Mouse (Mus musculus): Measurements from ENCODE around the gene Rmnd5b. TPM values are rescaled to one million over a fixed set of nuclear protein-coding genes. Genes with fewer than 3 reads are reported as not detected.

The Rmnd5b gene
- total and polyA plus RNA-seq, 3 experiments: 41.1 to 59.5 (median 46.7) TPM

- Histone ChIP-seq H3K4me1 (ENCODE audit: control insufficient read depth in 1 of 2, insufficient read depth in 2 of 2) (peaks cover 3 to 74% of the 10 kb centered on the region in 2 experiments; a peak in 2 of 4 replicates), H3K9me3 (replicated peaks; ENCODE audit: low read length) (no peaks in the 10 kb centered on the region), H3K27me3 (replicated peaks) (no peaks in the 10 kb centered on the region), H3K4me3 (replicated peaks in 1 of 3; ENCODE audit: low read depth in 2 of 3, low read length in 2 of 3, poor library complexity in 1 of 3) (peak overlapping the region; percentile 65 to 95 (median 88)), H3K9ac (ENCODE audit: insufficient read depth, low read depth) (peak overlapping the region; percentile 94), H3K79me2 (replicated peaks; ENCODE audit: control insufficient read depth, extremely low read depth, insufficient read depth, poor library complexity, severe bottlenecking) (peaks cover 9% of the 10 kb centered on the region; the same call in 1 of the 2 replicates), H3K27ac (ENCODE audit: insufficient read depth, low read depth) (peak overlapping the region; percentile 12; the same call in 1 of the 2 replicates), H3K36me3 (replicated peaks in 1 of 2; ENCODE audit: control insufficient read depth in 1 of 2, insufficient read depth in 1 of 2, low read length in 1 of 2) (peaks cover 0 to 39% of the 10 kb centered on the region in 2 experiments), H3K4me2 (ENCODE audit: insufficient read depth, low read depth, poor library complexity, severe bottlenecking) (peak overlapping the region; percentile 73)
- DNase-seq (ENCODE audit: extremely low read depth): peak; percentile 84
- TF ChIP-seq SIN3A (IDR thresholded peaks at IDR 0.05; ENCODE audit: low read length) (no peak), ZNF384 (IDR thresholded peaks at IDR 0.05; ENCODE audit: low read depth, low read length) (no peak), UBTF (IDR thresholded peaks at IDR 0.05; ENCODE audit: low read depth, low read length) (peak; percentile 26; the same call in 1 of the 2 replicates), CTCF (conservative IDR thresholded peaks at IDR 0.05 in 1 of 2, IDR thresholded peaks at IDR 0.05 in 1 of 2; ENCODE audit: low read depth in 2 of 2, low read length in 2 of 2) (peak; percentile 69 to 72), RAD21 (IDR thresholded peaks at IDR 0.05; ENCODE audit: low read depth, low read length) (peak; percentile 26), EP300 (IDR thresholded peaks at IDR 0.05; ENCODE audit: low read length) (no peak), NRF1 (IDR thresholded peaks at IDR 0.05; ENCODE audit: low read depth, low read length) (no peak), TBP (conservative IDR thresholded peaks at IDR 0.05; ENCODE audit: low read depth, low read length) (0 out of 2 replicates have a peak, but pooled peaks have one; percentile 43), IRF4 (IDR thresholded peaks at IDR 0.05; ENCODE audit: low read depth, low read length) (0 out of 2 replicates have a peak, but pooled peaks have one; percentile 25), SMC3 (IDR thresholded peaks at IDR 0.05; ENCODE audit: low read depth, low read length) (peak; percentile 48), BHLHE40 (IDR thresholded peaks at IDR 0.05; ENCODE audit: low read depth, low read length) (no peak), KAT2A (IDR thresholded peaks at IDR 0.05; ENCODE audit: insufficient replicate concordance, low read length) (no peak), ETS1 (conservative IDR thresholded peaks at IDR 0.05; ENCODE audit: low read depth, low read length) (no peak), POLR2A (IDR thresholded peaks at IDR 0.05; ENCODE audit: low read depth, low read length) (no peak; the same call in 1 of the 2 replicates), ELF1 (IDR thresholded peaks at IDR 0.05; ENCODE audit: low read depth, low read length) (no peak), MAX (IDR thresholded peaks at IDR 0.05; ENCODE audit: low read length) (no peak), RCOR1 (conservative IDR thresholded peaks at IDR 0.05; ENCODE audit: low read depth, low read length) (no peak), USF2 (conservative IDR thresholded peaks at IDR 0.05; ENCODE audit: low read depth, low read length) (no peak), POLR2AphosphoS2 (IDR thresholded peaks at IDR 0.05; ENCODE audit: low read depth, low read length) (no peak)
- dilution Hi-C loops (cut with MboI; ENCODE audit: extremely low pct_ligation_motif_present, extremely low pct_unique_long_range_greater_than_20kb, low sequenced_read_pairs): no loop called here
- in situ Hi-C loops (cut with MboI; ENCODE audit: low pct_ligation_motif_present, low pct_unique_long_range_greater_than_20kb, low sequenced_read_pairs): no loop called here
Observed at GRCm38 (mm10) chr11:51636323-51636684, 608 bp upstream of the Rmnd5b start.

- Histone ChIP-seq H3K27ac (ENCODE audit: insufficient read depth, low read depth) (peak overlapping the region; percentile 68; the same call in 1 of the 2 replicates), H3K4me2 (ENCODE audit: insufficient read depth, low read depth, poor library complexity, severe bottlenecking) (peak overlapping the region; percentile 86), H3K9me3 (replicated peaks; ENCODE audit: low read length) (no peaks in the 10 kb centered on the region), H3K9ac (ENCODE audit: insufficient read depth, low read depth) (peak overlapping the region; percentile 94), H3K4me1 (ENCODE audit: control insufficient read depth in 1 of 2, insufficient read depth in 2 of 2) (peaks cover 3 to 66% of the 10 kb centered on the region in 2 experiments; a peak in 2 of 4 replicates), H3K4me3 (replicated peaks in 1 of 3; ENCODE audit: low read depth in 2 of 3, low read length in 2 of 3, poor library complexity in 1 of 3) (peak overlapping the region; percentile 65 to 95 (median 88)), H3K79me2 (replicated peaks; ENCODE audit: control insufficient read depth, extremely low read depth, insufficient read depth, poor library complexity, severe bottlenecking) (peaks cover 9% of the 10 kb centered on the region; the same call in 1 of the 2 replicates), H3K36me3 (replicated peaks in 1 of 2; ENCODE audit: control insufficient read depth in 1 of 2, insufficient read depth in 1 of 2, low read length in 1 of 2) (peaks cover 4 to 40% of the 10 kb centered on the region in 2 experiments), H3K27me3 (replicated peaks) (no peaks in the 10 kb centered on the region)
- DNase-seq (ENCODE audit: extremely low read depth): no peak
- dilution Hi-C loops (cut with MboI; ENCODE audit: extremely low pct_ligation_motif_present, extremely low pct_unique_long_range_greater_than_20kb, low sequenced_read_pairs) (no loop called here), in situ Hi-C loops (cut with MboI; ENCODE audit: low pct_ligation_motif_present, low pct_unique_long_range_greater_than_20kb, low sequenced_read_pairs) (no loop called here)
- TF ChIP-seq ZNF384 (IDR thresholded peaks at IDR 0.05; ENCODE audit: low read depth, low read length) (no peak), MYC (IDR thresholded peaks at IDR 0.05; ENCODE audit: low read depth, low read length) (0 out of 2 replicates have a peak, but pooled peaks have one; percentile 22)
Observed at GRCm38 (mm10) chr11:51635127-51635524, 570 bp downstream of the Rmnd5b start.

All from CH12.LX (cell line).